Mouse (Mus musculus) urinary bladder, postnatal 36 days (tissue): ENCODE results near the gene Tmcc1.

Experiments
- DNase-seq, 2 experiments: peaks; one replicate each; pipeline ENCODE4 v3.0.0; 2022; ENCODE audit warnings: low spot score in 2 of 2, mixed read lengths in 1 of 2

Tmcc1 gene

DNA sequence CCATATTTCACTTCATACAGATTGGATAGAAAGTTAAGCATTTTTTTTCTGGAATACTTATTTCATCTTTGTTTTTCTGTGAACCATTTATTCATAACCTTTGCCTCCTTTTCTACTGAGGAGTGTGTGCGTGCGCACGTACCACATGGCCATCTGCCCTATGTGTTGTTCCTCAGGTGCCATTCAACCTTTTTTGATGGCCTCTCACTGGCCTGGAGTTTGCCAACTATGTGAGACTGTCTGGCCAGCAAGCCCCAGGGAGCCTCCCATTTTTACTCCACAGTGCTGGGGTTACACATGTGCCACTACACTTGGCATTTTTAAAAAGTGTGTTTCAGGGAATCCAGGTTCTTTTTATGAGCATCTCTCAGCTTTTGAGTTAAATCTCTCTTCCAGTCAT is 177.4 kb downstream of the Tmcc1 start:
- DNase-seq, result no peak

GRCm38 (mm10) chr6:116014111-116014510 is 179.2 kb downstream of the Tmcc1 start:
- DNase-seq, result no peak

DNA sequence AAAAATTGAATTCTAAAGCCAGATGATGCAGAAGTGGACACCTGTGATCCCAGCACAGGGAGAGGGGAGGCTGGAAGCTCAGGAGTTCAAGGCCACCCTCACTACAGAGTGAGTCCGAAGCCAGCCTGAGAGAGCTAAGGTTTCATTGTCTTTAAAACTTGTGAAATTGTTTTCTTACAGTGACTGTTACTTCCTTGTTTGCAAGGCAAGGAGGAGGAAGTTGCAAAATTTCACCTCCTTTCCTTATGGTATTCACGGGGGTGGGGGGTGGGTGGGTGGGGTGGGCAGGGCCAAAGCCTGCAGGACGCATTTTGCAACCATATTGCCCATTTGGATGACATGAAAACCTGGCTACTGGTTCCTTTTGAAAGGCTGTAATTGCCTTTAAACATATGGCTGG is 179.6 kb downstream of the Tmcc1 start:
- DNase-seq, result no peak

GRCm38 (mm10) chr6:116010541-116010940 is 182.7 kb downstream of the Tmcc1 start:
- peak; percentile 72 to 80 for DNase-seq

- DNase-seq, result peak in 1 of 2 experiments; percentile 55
These were observed 183.9 kb downstream of the Tmcc1 start for GRCm38 (mm10) chr6:116009426-116009825.

DNA sequence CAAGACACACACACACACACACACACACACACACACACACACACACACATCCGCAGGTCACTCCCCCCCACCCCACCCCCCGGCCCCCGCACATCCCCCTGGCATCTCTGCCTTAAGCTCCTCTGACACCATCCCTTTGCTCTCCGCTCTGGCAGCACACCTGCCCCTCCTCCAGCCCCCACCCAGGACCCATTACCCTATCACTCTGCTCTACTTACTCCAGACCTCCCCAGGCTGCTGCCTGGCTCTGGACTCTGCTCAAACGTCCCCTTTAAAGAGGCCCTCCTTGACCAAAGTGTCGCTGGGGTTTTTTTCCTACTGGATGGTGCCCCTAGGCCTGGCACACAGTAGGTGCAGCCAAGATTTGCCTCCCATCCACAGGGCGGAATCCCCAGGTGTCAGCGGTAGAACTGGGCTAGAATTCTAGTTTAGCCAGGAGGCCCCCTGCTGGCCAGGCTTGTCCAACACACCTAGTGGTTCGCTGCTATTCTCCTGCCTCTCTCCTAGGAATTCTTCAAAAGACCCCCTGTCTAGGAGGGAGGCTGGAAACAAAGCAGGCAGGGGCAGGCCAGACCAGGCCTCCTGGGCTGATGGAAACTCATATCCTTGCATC is 185.6 kb downstream of the Tmcc1 start:
- DNase-seq, result peak; percentile 52 to 63

DNA sequence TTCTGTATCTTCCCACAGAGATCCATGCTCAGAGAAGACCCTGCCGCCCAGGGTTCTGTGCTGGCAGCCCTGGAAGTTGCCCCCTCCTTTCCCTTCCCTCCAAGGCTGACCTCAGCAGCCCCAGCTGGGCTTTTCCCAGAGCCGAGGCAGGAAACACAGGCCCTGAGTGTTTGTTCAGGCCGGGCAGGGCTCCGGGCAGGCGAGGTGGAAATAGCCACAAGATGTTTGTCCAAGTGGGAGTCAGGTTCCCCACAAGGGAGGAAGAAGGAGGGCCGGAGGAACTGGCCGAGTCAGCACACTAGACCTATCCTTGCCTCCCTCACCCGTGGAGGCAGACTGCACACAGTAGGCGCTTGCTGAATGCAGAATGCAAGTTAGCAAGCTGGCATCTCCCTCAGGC is 186.6 kb downstream of the Tmcc1 start:
- DNase-seq, result peak in 1 of 2 experiments; percentile 72

DNA sequence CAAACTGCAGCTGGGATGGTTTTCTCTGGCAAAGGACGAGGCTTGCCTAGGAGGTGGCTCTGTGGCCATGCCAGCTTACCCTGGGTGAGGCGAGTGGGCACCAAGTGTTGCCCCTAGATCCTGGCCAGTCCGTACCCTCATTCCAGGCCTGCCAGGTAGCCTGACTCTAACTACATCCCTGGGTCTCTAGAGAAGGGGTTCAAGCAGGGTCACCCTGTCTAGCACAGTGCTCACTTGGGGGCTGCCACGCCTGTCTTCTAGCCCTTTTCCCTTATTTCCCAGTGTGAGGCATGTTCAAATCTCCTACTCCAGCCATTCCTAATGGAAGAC is 187.4 kb downstream of the Tmcc1 start:
- no peak for DNase-seq

DNA sequence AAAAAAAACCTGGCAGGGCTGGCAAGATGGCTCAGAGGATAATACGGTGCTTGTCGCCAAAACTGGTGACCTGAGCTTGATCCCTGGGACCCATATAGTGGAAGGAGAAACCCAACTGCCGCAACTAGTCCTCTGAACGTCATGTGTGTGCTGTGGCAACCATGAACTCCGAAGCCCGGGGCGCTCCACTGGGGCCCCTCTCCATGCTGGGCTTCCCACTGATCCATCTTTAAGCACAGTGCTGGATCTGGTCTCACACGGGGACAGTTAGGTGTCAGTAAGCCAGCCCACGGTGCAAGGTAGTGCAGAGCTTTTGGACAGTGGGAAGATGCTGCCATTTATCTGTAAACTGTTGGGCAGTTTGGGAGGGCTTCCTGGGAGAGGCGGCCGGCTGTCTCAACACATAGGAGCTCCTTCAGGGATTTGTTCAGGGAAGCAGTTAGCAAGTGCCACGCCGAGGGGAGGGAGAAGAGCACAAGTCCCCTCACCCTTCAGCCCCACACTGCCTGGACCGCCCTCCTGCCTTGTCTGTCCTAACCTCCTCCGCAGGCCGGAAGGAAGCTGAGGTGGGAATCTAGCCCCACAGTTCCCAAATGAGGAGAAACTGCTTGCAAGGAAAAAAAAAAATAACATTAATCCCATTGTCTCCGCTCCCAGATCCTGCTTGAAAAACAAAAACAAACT is 187.9 kb downstream of the Tmcc1 start:
- DNase-seq, result no peak

DNA sequence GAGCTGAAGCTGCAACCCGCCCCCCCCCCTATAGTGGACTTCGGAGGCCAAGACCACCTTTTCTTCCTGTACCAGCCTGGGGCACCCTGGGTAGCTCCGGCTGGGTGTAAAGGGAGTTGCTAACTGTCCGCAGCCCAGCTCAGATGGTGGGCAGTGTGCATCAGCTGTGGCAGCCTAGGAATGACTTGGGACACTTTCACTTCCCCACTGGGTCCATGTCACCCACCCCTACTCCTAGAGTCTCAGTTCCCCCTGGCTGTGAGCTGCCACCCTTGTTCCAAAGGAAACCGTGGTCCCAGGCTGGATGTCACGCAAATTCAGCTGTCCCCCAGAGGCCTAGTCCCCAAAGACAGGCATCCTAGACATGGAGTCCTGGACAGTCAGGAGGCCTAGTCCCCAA is 188.6 kb downstream of the Tmcc1 start:
- DNase-seq, result no peak

DNA sequence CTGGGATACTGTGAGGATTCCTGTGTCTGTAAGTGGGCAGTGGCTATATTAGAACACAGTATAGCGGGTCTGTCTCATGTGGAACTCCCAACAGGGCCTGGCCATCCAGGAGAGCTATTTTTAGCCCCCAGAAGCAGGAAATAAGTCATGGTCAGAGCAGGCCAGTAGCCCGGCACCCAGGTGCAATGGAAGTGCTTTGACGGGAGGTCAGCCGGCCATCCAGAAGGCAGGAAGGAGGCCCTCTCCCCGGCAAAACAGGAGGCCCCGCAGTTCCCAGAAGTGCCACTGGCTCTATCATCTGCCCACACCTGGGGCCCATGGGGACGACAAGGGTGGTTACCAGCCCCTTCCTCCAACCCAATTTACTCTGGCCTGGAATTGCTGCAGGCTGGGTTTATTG is 189.2 kb downstream of the Tmcc1 start:
- DNase-seq, result no peak

DNA sequence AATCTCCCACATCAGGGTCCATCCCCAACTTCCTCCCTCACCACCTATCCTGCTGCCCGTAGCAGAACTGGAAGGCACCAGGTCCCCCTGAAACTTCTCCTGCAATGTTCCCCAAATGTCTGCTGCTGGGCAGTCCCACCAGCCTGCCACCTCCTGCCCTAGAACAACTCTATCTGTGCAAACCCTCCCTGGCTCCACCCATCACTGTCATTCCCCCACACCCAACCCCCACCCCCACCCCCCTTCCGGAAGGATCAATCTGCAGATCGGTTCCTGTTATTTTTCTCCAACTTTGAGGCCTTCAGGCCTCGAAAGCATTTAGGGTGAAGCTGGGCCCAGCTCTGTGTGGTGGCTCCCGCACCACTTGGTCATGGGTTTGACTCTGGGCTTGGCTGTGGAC is 189.8 kb downstream of the Tmcc1 start:
- DNase-seq, result no peak

- no peak for DNase-seq
These were observed 190.8 kb downstream of the Tmcc1 start for GRCm38 (mm10) chr6:116002311-116003104.

DNA sequence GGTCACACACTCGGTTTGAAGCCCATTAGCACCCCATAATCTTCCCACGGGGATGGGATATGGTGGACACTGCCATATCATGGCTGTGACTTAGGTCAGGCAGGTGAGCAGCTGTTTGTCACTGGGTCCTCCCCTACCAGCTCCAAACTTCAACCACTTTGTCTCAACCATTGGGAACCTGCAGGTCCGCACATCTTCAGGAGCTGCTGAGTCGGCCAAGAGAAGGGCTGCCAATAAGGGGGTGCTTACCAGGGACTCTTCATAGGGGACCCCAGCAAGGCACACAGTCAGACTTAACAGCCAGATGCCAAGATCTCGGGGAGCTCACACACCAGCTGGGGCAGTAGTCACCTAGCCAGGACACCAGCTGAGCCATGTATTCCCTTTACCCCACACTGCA is 192.4 kb downstream of the Tmcc1 start:
- no peak for DNase-seq

DNA sequence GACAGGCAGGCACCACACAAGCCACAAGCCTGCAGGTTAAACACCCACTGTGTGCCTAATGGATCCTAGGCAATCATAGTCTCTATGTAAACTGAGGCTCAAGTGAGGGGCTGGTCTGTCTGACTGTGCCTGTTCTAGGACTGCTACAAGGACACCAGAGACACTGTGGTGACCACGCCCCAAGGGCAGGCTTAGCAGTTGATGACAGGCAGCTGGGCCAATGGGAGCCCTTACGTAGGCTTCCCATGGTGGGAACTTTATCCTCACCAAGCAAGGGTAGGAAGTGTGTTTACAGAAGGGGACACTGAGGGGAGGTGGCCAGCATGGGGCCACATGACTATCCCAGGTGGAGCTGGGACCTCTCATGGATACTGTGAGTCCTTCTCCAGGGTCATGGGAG is 194.1 kb downstream of the Tmcc1 start:
- no peak for DNase-seq

GRCm38 (mm10) chr6:115998758-115999157 is 194.5 kb downstream of the Tmcc1 start:
- DNase-seq, result no peak

DNA sequence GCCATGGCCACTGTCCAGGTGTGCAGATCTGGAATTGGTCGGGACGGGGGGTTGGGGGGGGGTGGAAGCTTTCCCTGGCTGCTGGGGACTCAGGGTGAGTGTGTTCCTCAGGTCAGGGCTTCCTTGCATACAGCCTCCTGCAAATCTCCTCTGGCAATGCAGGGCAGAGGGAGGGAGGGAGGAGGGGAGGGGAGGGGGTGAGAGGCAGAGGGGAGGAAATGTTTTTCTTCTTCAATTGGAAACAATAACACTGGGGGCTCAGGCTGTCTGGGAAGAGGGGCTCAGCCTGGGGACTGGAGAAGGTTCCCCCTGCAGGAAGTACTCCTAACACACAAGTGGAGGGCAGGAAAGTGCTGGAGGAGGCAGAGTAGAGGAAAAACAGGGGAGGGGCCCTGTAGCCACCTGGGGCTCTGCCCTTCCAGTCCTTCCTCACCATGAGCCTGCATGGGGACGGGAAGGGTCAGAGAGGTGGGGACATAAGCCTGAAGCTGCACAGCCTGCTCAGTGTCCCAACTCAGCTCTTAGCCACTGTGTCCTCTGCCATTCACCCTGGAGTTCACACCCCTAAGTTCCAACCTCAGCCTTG is 195.5 kb downstream of the Tmcc1 start:
- DNase-seq, result no peak

- no peak for DNase-seq
These were observed 197.0 kb downstream of the Tmcc1 start for GRCm38 (mm10) chr6:115996171-115996851.

GRCm38 (mm10) chr6:115995531-115995941 is 197.8 kb downstream of the Tmcc1 start:
- DNase-seq, result no peak

- DNase-seq, result peak; percentile 91 to 92
These were observed 198.3 kb downstream of the Tmcc1 start, which contains the start of gene Plxnd1 for GRCm38 (mm10) chr6:115994877-115995520. TSS of gene Plxnd1 (minus strand) at chr6:115995005.

DNA sequence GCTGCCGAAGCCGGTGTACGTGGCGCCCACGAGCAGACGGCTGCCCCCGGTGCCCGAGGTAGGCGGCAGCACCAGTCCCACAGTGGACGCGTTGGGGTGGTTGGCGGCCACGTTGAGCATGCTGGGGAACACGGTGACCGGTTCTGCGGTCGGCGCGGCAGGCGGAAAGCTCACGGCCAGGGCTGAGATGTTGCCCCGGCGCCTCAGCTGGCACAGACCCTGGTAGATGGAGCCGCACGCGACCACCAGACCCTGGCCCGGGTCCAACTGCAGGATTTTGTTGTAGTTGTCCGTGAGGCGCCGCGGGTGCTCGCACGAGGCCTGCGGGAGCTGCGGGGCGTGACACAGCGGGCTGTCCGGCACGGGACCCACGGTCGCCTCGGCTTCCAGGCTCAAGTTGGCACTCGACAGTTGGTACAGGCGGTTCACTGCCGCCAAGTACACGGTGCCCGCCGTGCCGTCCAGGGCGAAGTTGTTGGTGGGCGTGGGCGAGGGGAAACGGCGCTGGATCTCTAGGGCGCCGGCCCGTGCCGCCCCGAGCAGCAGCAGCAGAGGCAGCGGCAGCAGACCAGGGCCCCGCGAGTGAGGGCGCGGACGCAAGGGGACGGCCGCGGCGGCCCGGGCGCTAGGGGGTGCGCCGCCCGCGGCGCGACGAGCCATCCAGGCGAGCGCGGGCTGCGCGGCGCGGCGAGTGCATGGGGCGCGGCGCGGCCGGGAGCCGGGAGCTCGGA is 199.0 kb downstream of the Tmcc1 start:
- DNase-seq, result no peak
